Mouse (Mus musculus): ENCODE measurements at regions not wholly inside any gene's neighbourhood (a gene's known extent, or its start where the extent isn't known, plus 50 kb on each side); places are given as distances from the start of the nearest gene placed in this dataset.
A peak's percentile ranks its signal among the peaks of the same experiment; 100 is the strongest.
"Not testable (repeated sequence)": the region's sequence is repeated elsewhere in the genome, so short reads cannot be mapped to it uniquely, and the experiment has no call there.

- CTCF ChIA-PET; POLR2A ChIA-PET; DNase-seq (ENCODE audit: low read depth, low spot score); H3K27me3 ChIP-seq; in situ Hi-C loops (cut with MboI; ENCODE audit: low pct_unique_long_range_greater_than_20kb); ATAC-seq: not testable (repeated sequence)
Measured at GRCm38 (mm10) chr14:19217916-19218315, 200.8 kb downstream of the Gm21738 start.

- CTCF ChIA-PET = no interaction called here
Measured at GRCm38 (mm10) chr14:19208507-19208906, 210.2 kb downstream of the Gm21738 start.

GRCm38 (mm10) chr14:19180203-19180602, 238.5 kb downstream of the Gm21738 start:
- POLR2A ChIA-PET; CTCF ChIA-PET; ATAC-seq; DNase-seq (ENCODE audit: low read depth, low spot score); H3K27me3 ChIP-seq; in situ Hi-C loops (cut with MboI; ENCODE audit: low pct_unique_long_range_greater_than_20kb): not testable (repeated sequence)

More at GRCm38 (mm10) chr14:19208507-19208906, 210.2 kb downstream of the Gm21738 start:
- TF ChIP-seq CTCF (IDR thresholded peaks at IDR 0.05) = no peak
- DNase-seq (ENCODE audit: low read depth, low spot score) (no peak), ATAC-seq (no peak)
- in situ Hi-C loops (cut with MboI; ENCODE audit: low pct_unique_long_range_greater_than_20kb) = loop anchor here (5.0 kb wide), 1 partner anchor 216 kb away; no protein-coding TSS in a partner anchor
- H3K27me3 ChIP-seq = no peaks in the 10 kb centered on the region
- POLR2A ChIA-PET = no interaction called here

GRCm38 (mm10) chr14:19178060-19178459, 240.7 kb downstream of the Gm21738 start:
- H3K27me3 ChIP-seq; DNase-seq (ENCODE audit: low read depth, low spot score); CTCF ChIA-PET; POLR2A ChIA-PET; in situ Hi-C loops (cut with MboI; ENCODE audit: low pct_unique_long_range_greater_than_20kb): not testable (repeated sequence)
- peak; percentile 27 for ATAC-seq

GRCm38 (mm10) chr14:19175288-19175687, 243.4 kb downstream of the Gm21738 start:
- peak; percentile 66 for TF ChIP-seq CTCF (IDR thresholded peaks at IDR 0.05)
- no peaks in the 10 kb centered on the region for H3K27me3 ChIP-seq
- DNase-seq (ENCODE audit: low read depth, low spot score) (peak; percentile 27), ATAC-seq (no peak)
- POLR2A ChIA-PET = no interaction called here
- CTCF ChIA-PET = no interaction called here
- in situ Hi-C loops (cut with MboI; ENCODE audit: low pct_unique_long_range_greater_than_20kb) = no loop called here

- DNase-seq (ENCODE audit: low read depth, low spot score); in situ Hi-C loops (cut with MboI; ENCODE audit: low pct_unique_long_range_greater_than_20kb); CTCF ChIA-PET; POLR2A ChIA-PET; ATAC-seq; H3K27me3 ChIP-seq: not testable (repeated sequence)
Measured at GRCm38 (mm10) chr14:19170300-19171022, 248.3 kb downstream of the Gm21738 start.

- H3K27me3 ChIP-seq = no peaks in the 10 kb centered on the region
- DNase-seq (ENCODE audit: low read depth, low spot score) = peak; percentile 19
- POLR2A ChIA-PET = no interaction called here
- TF ChIP-seq CTCF (IDR thresholded peaks at IDR 0.05) = no peak
- peak; percentile 69 for ATAC-seq
- CTCF ChIA-PET = interaction anchor here (0.7 kb wide), 1 partner anchor 13 kb away, joined by 3 read pairs; no protein-coding TSS in a partner anchor
- in situ Hi-C loops (cut with MboI; ENCODE audit: low pct_unique_long_range_greater_than_20kb) = no loop called here
Measured at GRCm38 (mm10) chr14:19166821-19167220, 251.9 kb downstream of the Gm21738 start.

GRCm38 (mm10) chr14:19139875-19140274, 245.8 kb upstream of the Ube2e2 start:
- CTCF ChIA-PET = not testable (repeated sequence)

GRCm38 (mm10) chr14:19131532-19131931, 237.5 kb upstream of the Ube2e2 start:
- ChIA-PET CTCF (no interaction called here), POLR2A (no interaction called here)
- no peak for TF ChIP-seq CTCF (IDR thresholded peaks at IDR 0.05)
- DNase-seq (ENCODE audit: low read depth, low spot score) (no peak), ATAC-seq (no peak)
- H3K27me3 ChIP-seq = no peaks in the 10 kb centered on the region
- in situ Hi-C loops (cut with MboI; ENCODE audit: low pct_unique_long_range_greater_than_20kb) = no loop called here

More at GRCm38 (mm10) chr14:19139875-19140274, 245.8 kb upstream of the Ube2e2 start:
- ATAC-seq; POLR2A ChIA-PET; in situ Hi-C loops (cut with MboI; ENCODE audit: low pct_unique_long_range_greater_than_20kb); H3K27me3 ChIP-seq; DNase-seq (ENCODE audit: low read depth, low spot score): not testable (repeated sequence)
